Mouse (Mus musculus) neural tube, embryonic 11.5 days (tissue): ENCODE measurements around the gene Supt4a. TPM values are rescaled to one million over a fixed set of nuclear protein-coding genes. Genes with fewer than 3 reads are reported as not detected.

Experiments
- ATAC-seq: fragments of 200-750 bp; cut with Nextera tagmentation; 2 replicates; pipeline ENCODE4 v1.8.0; 2017; ENCODE audit warnings: moderate number of reproducible peaks, mild to moderate bottlenecking, moderate TSS enrichment, moderate library complexity; ENCODE audit not compliant: insufficient read depth, low FRiP score, low TSS enrichment
- DNase-seq: peaks from one replicate; pipeline ENCODE4 v3.0.0-alpha.2; 2015; ENCODE audit warnings: low spot score
- H3K27ac ChIP-seq: fragments of 300-500 bp; sonication (generic); 2 replicates; pipeline ENCODE4 v1.5.1; 2014; ENCODE audit warnings: low read depth, mild to moderate bottlenecking, low read length
- H3K27me3 ChIP-seq: fragments of 300-500 bp; sonication (generic); 2 replicates; pipeline ENCODE4 v1.6.1; 2014; ENCODE audit warnings: mild to moderate bottlenecking, low read length, mixed read lengths; ENCODE audit not compliant: control insufficient read depth, insufficient read depth
- H3K36me3 ChIP-seq: fragments of 300-500 bp; sonication (generic); 2 replicates; pipeline ENCODE4 v1.6.1; 2014; ENCODE audit warnings: mild to moderate bottlenecking, low read length, moderate library complexity, mixed read lengths; ENCODE audit not compliant: control insufficient read depth, insufficient read depth
- H3K4me1 ChIP-seq: fragments of 300-500 bp; sonication (generic); 2 replicates; pipeline ENCODE4 v1.6.1; 2014; ENCODE audit warnings: low read length, mixed read lengths; ENCODE audit not compliant: control insufficient read depth, insufficient read depth
- H3K4me2 ChIP-seq: fragments of 300-500 bp; sonication (generic); 2 replicates; pipeline ENCODE4 v1.6.1; 2014; ENCODE audit warnings: low read depth, mild to moderate bottlenecking, moderate library complexity
- H3K4me3 ChIP-seq: fragments of 300-500 bp; sonication (generic); 2 replicates; pipeline ENCODE4 v1.5.1; 2014; ENCODE audit warnings: low read depth, low read length
- H3K9ac ChIP-seq: fragments of 300-500 bp; sonication (generic); 2 replicates; pipeline ENCODE4 v1.6.1; 2014; ENCODE audit warnings: mild to moderate bottlenecking, low read length
- H3K9me3 ChIP-seq: fragments of 300-500 bp; sonication (generic); 2 replicates; pipeline ENCODE4 v1.6.1; 2016; ENCODE audit warnings: low read length; ENCODE audit not compliant: control insufficient read depth
- WGBS: fragments of 180-500 bp; shearing (Covaris S2); extraction: QIAGEN DNeasy Blood & Tissue Kit; methylation state at CpG from one replicate; pipeline ENCODE4 v1.1.7; 2014; 5-methylcytosine and 5-hydroxymethylcytosine counted together
- polyA plus RNA-seq: library from polyadenylated mRNA; unstranded; fragments of >200 nt; fragmentation: Nextera tagmentation; extraction: Ambion mirVana; gene quantifications from 2 replicates; pipeline ENCODE4 v1.2.1, GENCODE M21; 2014

The Supt4a gene
- polyA plus RNA-seq, 1 experiment from 2014 or later, result 162 TPM

DNA sequence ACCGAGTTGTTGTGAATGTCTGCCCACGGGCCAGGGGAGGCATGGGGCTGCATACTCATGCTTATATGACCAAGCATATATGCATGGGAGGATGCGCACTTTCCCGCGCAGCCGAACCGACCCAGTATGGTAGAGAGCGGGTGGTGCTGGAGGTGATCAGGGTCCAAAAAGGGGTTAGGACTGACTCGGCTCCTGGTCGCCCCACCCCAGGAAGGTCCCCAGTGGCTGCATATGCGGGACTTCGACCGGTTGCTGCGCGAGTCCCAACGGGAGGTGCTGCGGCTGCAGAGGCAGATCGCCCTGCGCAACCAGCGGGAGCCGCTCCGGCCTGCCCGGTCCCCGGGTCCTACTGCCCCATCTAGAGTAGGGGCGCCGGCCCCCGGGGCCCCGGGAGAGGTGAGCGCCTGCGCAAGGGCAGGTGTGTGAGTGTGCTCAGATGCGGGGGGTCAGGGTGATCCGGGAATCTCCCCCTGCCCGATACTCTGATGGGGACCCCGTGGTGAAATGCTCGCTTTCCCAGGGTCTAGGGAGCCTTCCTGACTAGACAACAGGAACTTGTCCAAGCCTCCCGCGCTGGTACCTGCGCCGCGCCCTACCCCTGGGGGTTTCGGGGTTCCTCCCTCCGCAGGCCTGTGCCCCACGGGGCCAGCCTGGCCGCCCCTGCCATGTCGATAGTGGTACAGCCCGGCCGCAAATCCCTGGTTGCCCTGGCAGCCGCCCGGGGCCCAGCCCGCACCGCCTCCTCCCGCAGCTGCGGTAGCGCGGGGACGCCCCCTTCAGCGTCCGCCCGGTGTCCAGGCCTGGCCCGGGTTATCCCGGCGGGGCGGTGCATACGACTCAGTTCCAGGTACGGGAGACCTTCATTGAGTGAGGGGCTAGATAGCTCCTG, 26.9 kb downstream of the Supt4a start:
- Histone ChIP-seq H3K27me3 (peaks cover 62% of the 10 kb centered on the region), H3K9me3 (no peaks in the 10 kb centered on the region)
- WGBS, result 1% methylated on average over 62 of the region's 65 CpGs

GRCm38 (mm10) chr11:87768745-87769144, 31.4 kb downstream of the Supt4a start:
- 81% methylated on average over 4 of the region's 4 CpGs for WGBS
- Histone ChIP-seq H3K27ac (no peak overlapping the region), H3K9me3 (no peaks in the 10 kb centered on the region), H3K4me2 (no peak overlapping the region), H3K4me3 (no peak overlapping the region), H3K4me1 (peaks cover 8% of the 10 kb centered on the region; the same call in 1 of the 2 replicates), H3K36me3 (no peaks in the 10 kb centered on the region), H3K9ac (no peak overlapping the region), H3K27me3 (peaks cover 28% of the 10 kb centered on the region)
- DNase-seq (no peak), ATAC-seq (no peak)

More for the DNA sequence above, 26.9 kb downstream of the Supt4a start:
- H3K36me3 ChIP-seq, result no peaks in the 10 kb centered on the region
- 0 out of 2 replicates have a peak overlapping the region, but pooled peaks have one; percentile 39 for H3K27ac ChIP-seq
- peak overlapping the region; percentile 96 for H3K4me2 ChIP-seq
- DNase-seq (peak; percentile 67), ATAC-seq (peak; percentile 45)
- peak overlapping the region; percentile 71 for H3K9ac ChIP-seq
- H3K4me1 ChIP-seq, result peaks cover 12% of the 10 kb centered on the region; the same call in 1 of the 2 replicates
- peak overlapping the region; percentile 54 for H3K4me3 ChIP-seq

- H3K27me3 ChIP-seq, result peaks cover 6% of the 10 kb centered on the region
- DNase-seq, result peak; percentile 62
- 61% methylated on average over 3 of the region's 3 CpGs for WGBS
- no peaks in the 10 kb centered on the region for H3K9me3 ChIP-seq
- H3K9ac ChIP-seq, result no peak overlapping the region
- H3K4me1 ChIP-seq, result no peaks in the 10 kb centered on the region
- no peak for ATAC-seq
- no peak overlapping the region for H3K4me2 ChIP-seq
- no peak overlapping the region for H3K27ac ChIP-seq
- no peaks in the 10 kb centered on the region for H3K36me3 ChIP-seq
- no peak overlapping the region for H3K4me3 ChIP-seq
Measured at GRCm38 (mm10) chr11:87770989-87771388, 33.6 kb downstream of the Supt4a start.

DNA sequence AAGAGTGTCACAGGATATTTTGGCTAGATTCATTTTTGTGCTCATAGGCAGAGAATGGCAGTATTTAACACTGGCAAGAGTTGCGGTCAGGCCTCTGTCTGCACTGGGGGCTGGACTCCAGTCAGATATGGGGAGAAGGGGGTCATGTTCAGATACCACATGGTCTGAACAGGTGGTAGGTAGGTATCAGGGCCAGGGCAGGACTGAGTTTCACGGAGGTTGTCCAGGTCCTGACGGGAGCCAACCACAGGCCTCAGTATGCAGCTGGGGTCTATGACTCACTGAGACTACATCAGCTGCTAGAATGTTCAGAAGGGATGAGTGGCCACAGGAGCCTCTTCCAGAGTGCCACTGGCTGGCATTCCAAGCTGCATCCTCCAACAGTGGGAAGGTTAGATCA, 35.0 kb downstream of the Supt4a start:
- Histone ChIP-seq H3K36me3 (no peaks in the 10 kb centered on the region), H3K4me3 (no peak overlapping the region), H3K9me3 (no peaks in the 10 kb centered on the region), H3K9ac (no peak overlapping the region), H3K4me2 (no peak overlapping the region), H3K27ac (no peak overlapping the region), H3K27me3 (no peaks in the 10 kb centered on the region), H3K4me1 (no peaks in the 10 kb centered on the region)
- DNase-seq, result no peak
- ATAC-seq, result no peak
- WGBS, result 89% methylated on average over 3 of the region's 3 CpGs

DNA sequence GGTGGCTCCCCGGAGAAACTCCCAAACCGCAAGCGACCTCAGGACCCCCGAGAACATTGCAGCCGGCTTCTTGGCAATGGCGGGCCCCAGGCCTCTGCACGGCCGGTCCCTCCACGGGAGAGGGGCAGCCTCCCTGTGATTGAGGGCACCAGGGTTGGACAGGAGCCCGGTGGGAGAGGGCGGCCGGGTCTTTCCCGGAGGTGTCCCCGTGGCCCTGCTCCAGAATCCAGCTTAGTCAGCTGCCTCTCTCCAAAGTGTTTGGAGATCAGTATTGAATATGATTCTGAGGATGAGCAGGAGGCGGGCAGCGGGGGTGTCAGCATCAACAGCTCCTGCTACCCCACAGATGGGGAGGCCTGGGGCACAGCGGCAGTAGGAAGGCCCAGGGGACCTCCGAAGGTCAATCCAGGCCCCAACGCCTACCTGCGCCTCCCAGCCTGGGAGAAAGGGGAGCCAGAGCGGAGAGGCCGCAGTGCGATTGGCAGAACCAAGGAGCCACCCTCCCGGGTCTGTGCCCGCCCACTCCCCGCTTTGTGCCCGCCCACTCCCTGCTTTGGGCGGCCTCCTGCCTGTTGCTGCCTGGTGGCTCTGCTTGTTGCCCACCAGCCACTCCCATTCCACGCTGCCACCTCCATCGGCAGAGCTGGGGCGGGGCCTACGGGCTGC, 40.9 kb downstream of the Supt4a start:
- peaks cover 3% of the 10 kb centered on the region; the same call in 1 of the 2 replicates for H3K4me1 ChIP-seq
- H3K4me2 ChIP-seq, result peak overlapping the region; percentile 46
- peak overlapping the region; percentile 20 for H3K4me3 ChIP-seq
- H3K9ac ChIP-seq, result peak overlapping the region; percentile 62
- peak; percentile 65; the same call in 1 of the 2 replicates for ATAC-seq
- H3K36me3 ChIP-seq, result no peaks in the 10 kb centered on the region
- 9% methylated on average over 30 of the region's 32 CpGs for WGBS
- no peaks in the 10 kb centered on the region for H3K9me3 ChIP-seq
- no peak overlapping the region for H3K27ac ChIP-seq
- peaks cover 2% of the 10 kb centered on the region; the same call in 1 of the 2 replicates for H3K27me3 ChIP-seq
- peak; percentile 75 for DNase-seq

DNA sequence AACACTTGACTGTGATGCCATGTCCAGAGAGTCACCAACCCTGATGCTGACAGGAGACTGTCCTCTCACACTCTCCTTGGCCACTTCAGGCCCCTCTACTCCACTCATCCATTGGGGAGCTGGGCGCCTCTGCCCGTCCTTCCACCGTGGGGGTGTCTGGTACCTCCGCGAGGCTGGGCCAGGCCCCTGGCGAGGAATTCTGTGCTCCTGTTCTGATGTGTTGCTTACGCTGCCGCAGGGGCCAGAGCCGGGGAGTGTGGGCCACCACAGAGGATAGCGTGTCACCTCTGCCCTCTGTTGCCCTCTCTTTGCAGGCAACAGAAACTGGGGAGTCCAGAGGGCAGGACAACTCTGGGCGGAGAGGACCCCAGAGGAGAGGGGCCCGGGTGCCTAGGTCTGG, 41.6 kb downstream of the Supt4a start:
- H3K36me3 ChIP-seq, result no peaks in the 10 kb centered on the region
- H3K4me2 ChIP-seq, result peak overlapping the region; percentile 46
- H3K27me3 ChIP-seq, result peaks cover 2% of the 10 kb centered on the region; the same call in 1 of the 2 replicates
- DNase-seq (no peak), ATAC-seq (no peak)
- peaks cover 3% of the 10 kb centered on the region; the same call in 1 of the 2 replicates for H3K4me1 ChIP-seq
- 39% methylated on average over 12 of the region's 12 CpGs for WGBS
- no peak overlapping the region for H3K27ac ChIP-seq
- H3K4me3 ChIP-seq, result no peak overlapping the region
- no peaks in the 10 kb centered on the region for H3K9me3 ChIP-seq
- no peak overlapping the region; the same call in 1 of the 2 replicates for H3K9ac ChIP-seq

DNA sequence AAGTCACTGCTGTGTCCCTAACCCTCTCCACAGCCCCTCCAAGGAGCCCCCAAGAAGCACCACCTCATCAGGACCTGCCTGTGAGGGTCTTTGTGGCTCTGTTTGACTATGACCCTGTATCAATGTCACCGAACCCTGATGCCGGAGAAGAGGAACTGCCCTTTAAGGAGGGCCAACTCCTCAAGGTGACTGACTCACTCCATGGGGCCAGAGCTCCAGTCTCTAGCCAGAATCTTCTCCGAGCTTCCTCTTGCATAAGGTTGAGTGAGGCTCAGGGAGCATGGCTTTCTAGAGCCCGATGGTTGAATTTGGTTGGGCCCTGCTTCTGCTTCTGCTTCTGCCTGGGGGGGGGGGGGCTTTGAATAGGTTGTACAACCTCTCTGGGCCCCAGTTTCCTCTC, 42.0 kb downstream of the Supt4a start:
- Histone ChIP-seq H3K4me1 (peaks cover 3% of the 10 kb centered on the region; the same call in 1 of the 2 replicates), H3K27ac (no peak overlapping the region), H3K27me3 (peaks cover 2% of the 10 kb centered on the region; the same call in 1 of the 2 replicates), H3K4me3 (no peak overlapping the region), H3K9ac (no peak overlapping the region), H3K9me3 (no peaks in the 10 kb centered on the region), H3K36me3 (no peaks in the 10 kb centered on the region), H3K4me2 (no peak overlapping the region)
- DNase-seq, result no peak
- 77% methylated on average over 4 of the region's 4 CpGs for WGBS
- no peak for ATAC-seq

DNA sequence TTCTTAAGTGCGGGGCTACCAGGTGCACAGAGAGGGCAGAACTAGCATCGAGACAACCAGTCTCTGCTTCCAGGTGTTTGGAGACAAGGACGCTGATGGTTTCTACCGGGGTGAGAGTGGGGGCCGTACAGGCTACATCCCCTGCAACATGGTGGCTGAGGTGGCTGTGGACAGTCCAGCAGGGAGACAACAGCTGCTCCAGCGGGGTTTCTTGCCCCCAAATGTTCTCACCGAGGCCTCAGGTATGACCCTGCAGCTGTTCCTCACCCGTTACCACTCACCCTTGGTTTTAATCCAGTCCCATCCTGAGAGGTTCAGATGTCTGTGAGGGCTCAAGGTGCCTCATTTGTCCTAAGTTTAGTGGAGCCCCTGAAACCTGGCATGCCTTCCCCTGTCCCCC, 42.8 kb downstream of the Supt4a start:
- Histone ChIP-seq H3K4me1 (peaks cover 3% of the 10 kb centered on the region; the same call in 1 of the 2 replicates), H3K27ac (no peak overlapping the region), H3K36me3 (no peaks in the 10 kb centered on the region), H3K4me2 (no peak overlapping the region), H3K9ac (no peak overlapping the region), H3K27me3 (peaks cover 2% of the 10 kb centered on the region; the same call in 1 of the 2 replicates), H3K4me3 (no peak overlapping the region), H3K9me3 (no peaks in the 10 kb centered on the region)
- WGBS, result 81% methylated on average over 8 of the region's 8 CpGs
- ATAC-seq, result no peak
- DNase-seq, result no peak
